19 mouse cellular contexts compared by ENCODE assay signal in genomic region chr13:62943274-62943830, GRCm38 (mm10). TPM values are rescaled to one million over a fixed set of nuclear protein-coding genes. Genes with fewer than 3 reads are reported as not detected.
A peak's percentile ranks its signal among the peaks of the same experiment; 100 is the strongest.
DNase-seq lines count a peak whose midpoint lies in the region; ATAC-seq lines count a peak whose summit lies in the region.
"Had no signal": no experiment of that assay in that cellular context is flagged by ENCODE, and none has a peak within 500 bp of the region (broad histone marks: within the 10 kb centered on the region; RNA-seq: fewer than 3 reads in every experiment).

No protein-coding gene starts in this region.

- no peaks in the 10 kb centered on the region for H3K36me3 ChIP-seq in limb, embryonic 12.5 days
- H3K36me3 ChIP-seq in limb, embryonic 10.5 days: no peaks in the 10 kb centered on the region
- H3K36me3 ChIP-seq: hindbrain, embryonic 10.5 days; liver, embryonic 13.5 days; lung, embryonic 15.5 days; midbrain, embryonic 12.5 days; neural tube, embryonic 12.5 days had no signal

- H3K9ac ChIP-seq in limb, embryonic 12.5 days (replicated peaks): no peak overlapping the region; the same call in 1 of the 2 replicates
- H3K9ac ChIP-seq: liver, embryonic 13.5 days; lung, embryonic 15.5 days; midbrain, embryonic 12.5 days; neural tube, embryonic 12.5 days had no signal

- WGBS in limb, embryonic 12.5 days: 67% methylated on average over 7 of the region's 7 CpGs
- WGBS in limb, embryonic 10.5 days: 83% methylated on average over 7 of the region's 7 CpGs

- intact Hi-C loops in left cerebral cortex, postnatal 4 days (cut with DNase I): no loop called here

- no peak for DNase-seq in limb, embryonic 10.5 days (ENCODE audit: low spot score)
- peak; percentile 8 to 35 for DNase-seq in kidney, postnatal 25 days
- DNase-seq in frontal cortex, postnatal 25 days (ENCODE audit: low spot score in 2 of 2): no peak
- DNase-seq in left cerebral cortex, postnatal 4 days: no peak
- DNase-seq in retina, embryonic 14.5 days (ENCODE audit: low spot score): no peak
- DNase-seq: adrenal gland, postnatal 10 days; cerebellum, adult 9-11 months; liver, embryonic 13.5 days; thymus, postnatal 14 days had no signal

- no peaks in the 10 kb centered on the region for H3K27me3 ChIP-seq in limb, embryonic 12.5 days
- no peaks in the 10 kb centered on the region for H3K27me3 ChIP-seq in limb, embryonic 10.5 days (ENCODE audit: low read depth, poor library complexity, severe bottlenecking)
- H3K27me3 ChIP-seq: lung, embryonic 15.5 days; midbrain, embryonic 12.5 days; neural tube, embryonic 12.5 days; Patski had no signal

- H3K27ac ChIP-seq in limb, embryonic 12.5 days: peak overlapping the region; percentile 79
- H3K27ac ChIP-seq in limb, embryonic 10.5 days: no peak overlapping the region
- H3K27ac ChIP-seq: hindbrain, embryonic 10.5 days; layer of hippocampus, adult 2 months; liver, embryonic 13.5 days; lung, embryonic 15.5 days; macrophage; midbrain, embryonic 12.5 days; neural tube, embryonic 12.5 days had no signal

- no peak overlapping the region for H3K4me2 ChIP-seq in limb, embryonic 12.5 days
- H3K4me2 ChIP-seq: liver, embryonic 13.5 days; lung, embryonic 15.5 days; midbrain, embryonic 12.5 days; neural tube, embryonic 12.5 days had no signal

- H3K4me1 ChIP-seq in limb, embryonic 12.5 days (replicated peaks): peaks cover 32% of the 10 kb centered on the region
- H3K4me1 ChIP-seq in limb, embryonic 10.5 days: peaks cover 25% of the 10 kb centered on the region
- H3K4me1 ChIP-seq: hindbrain, embryonic 10.5 days; midbrain, embryonic 12.5 days; neural tube, embryonic 12.5 days had no signal

- no peak overlapping the region for H3K4me3 ChIP-seq in limb, embryonic 12.5 days (replicated peaks)
- no peak overlapping the region for H3K4me3 ChIP-seq in limb, embryonic 10.5 days
- H3K4me3 ChIP-seq: hindbrain, embryonic 10.5 days; layer of hippocampus, adult 2 months; liver, embryonic 13.5 days; lung, embryonic 15.5 days; midbrain, embryonic 12.5 days; neural tube, embryonic 12.5 days had no signal

- no peak for ATAC-seq in limb, embryonic 12.5 days (ENCODE audit: insufficient number of reproducible peaks, insufficient read depth, low FRiP score, low TSS enrichment, low read depth)
- ATAC-seq in hematopoietic stem cell, adult 5-6 weeks (replicated peaks in 1 of 2; ENCODE audit: insufficient read depth in 1 of 2, low FRiP score in 2 of 2, low TSS enrichment in 1 of 2, low read depth in 1 of 2, poor library complexity in 2 of 2, severe bottlenecking in 2 of 2): peak; percentile 59 to 65; a peak in 2 of 4 replicates
- ATAC-seq: forebrain, embryonic 16.5 days; Patski had no signal

- no peaks in the 10 kb centered on the region for H3K9me3 ChIP-seq in limb, embryonic 12.5 days
- H3K9me3 ChIP-seq in limb, embryonic 10.5 days (replicated peaks): no peaks in the 10 kb centered on the region
- H3K9me3 ChIP-seq: hindbrain, embryonic 10.5 days; liver, embryonic 13.5 days; lung, embryonic 15.5 days; midbrain, embryonic 12.5 days; neural tube, embryonic 12.5 days had no signal

RNA-seq across cellular contexts. Expression of gene 2010111I01Rik, which starts 21.3 kb away (rescaled TPM):
- polyA plus RNA-seq in limb, embryonic 12.5 days (2016; fragmentation: Nextera tagmentation; extraction: Ambion mirVana): 200 and 207 TPM in 2 replicates
- polyA plus RNA-seq in limb, embryonic 10.5 days (2016; fragmentation: Nextera tagmentation; extraction: Ambion mirVana): 107 and 122 TPM in 2 replicates
- 47.1 and 62.7 TPM in 2 replicates for total RNA-seq in hematopoietic stem cell, adult 5-6 weeks (2017)
- 10 to 100 TPM; 42.3 to 51.9 TPM for total RNA-seq in left cerebral cortex, postnatal 4 days (2021)

RNA-seq across cellular contexts. Expression of gene Fbp1, which starts 55.3 kb away (rescaled TPM):
- 0.61 and 0.80 TPM in 2 replicates for polyA plus RNA-seq in limb, embryonic 12.5 days (2016; fragmentation: Nextera tagmentation; extraction: Ambion mirVana)
- polyA plus RNA-seq in limb, embryonic 10.5 days (2016; fragmentation: Nextera tagmentation; extraction: Ambion mirVana): not detected in 2 replicates
- total RNA-seq in hematopoietic stem cell, adult 5-6 weeks (2017): 6.1 and 14.9 TPM in 2 replicates
- total RNA-seq in left cerebral cortex, postnatal 4 days (2021): under 1 TPM; 0.46 to 0.92 TPM
- polyA plus RNA-seq: forebrain, embryonic 16.5 days; midbrain, embryonic 12.5 days; Patski had no signal

Comparison
In these comparisons a context has a peak if more than half of its experiments do, and no peak if none do; other contexts are left out.
1. DNase-seq: peak in kidney, postnatal 25 days (2 of 2); none in limb, embryonic 10.5 days (single experiment), frontal cortex, postnatal 25 days (0 of 2), left cerebral cortex, postnatal 4 days (single experiment) and retina, embryonic 14.5 days (single experiment).